Mouse (Mus musculus) embryonic facial prominence, embryonic 15.5 days (tissue): Measurements from ENCODE around the gene Cct6b. TPM values are rescaled to one million over a fixed set of nuclear protein-coding genes. Genes with fewer than 3 reads are reported as not detected.
"Not testable (repeated sequence)": the region's sequence is repeated elsewhere in the genome, so short reads cannot be mapped to it uniquely, and the experiment has no call there.

Source experiments
- ATAC-seq: fragments of 200-750 bp; cut with Nextera tagmentation; 2 replicates; pipeline ENCODE4 v1.8.0; 2017; ENCODE audit warnings: low read depth, moderate TSS enrichment; ENCODE audit not compliant: insufficient number of reproducible peaks, low FRiP score, low TSS enrichment
- H3K27ac ChIP-seq: fragments of 300-500 bp; sonication (generic); replicated peaks from 2 replicates; pipeline ENCODE4 v1.5.1; 2015; ENCODE audit warnings: mild to moderate bottlenecking, inconsistent platforms
- H3K27me3 ChIP-seq: fragments of 300-500 bp; sonication (generic); 2 replicates; pipeline ENCODE4 v1.6.1; 2015; ENCODE audit warnings: inconsistent platforms
- H3K36me3 ChIP-seq: fragments of 300-500 bp; sonication (generic); 2 replicates; pipeline ENCODE4 v1.6.1; 2015; ENCODE audit warnings: mild to moderate bottlenecking, inconsistent platforms
- H3K4me1 ChIP-seq: fragments of 300-500 bp; sonication (generic); 2 replicates; pipeline ENCODE4 v1.6.1; 2015; ENCODE audit warnings: inconsistent platforms
- H3K4me2 ChIP-seq: fragments of 300-500 bp; sonication (generic); replicated peaks from 2 replicates; pipeline ENCODE4 v1.6.1; 2015; ENCODE audit warnings: mild to moderate bottlenecking, inconsistent platforms
- H3K4me3 ChIP-seq: fragments of 300-500 bp; sonication (generic); replicated peaks from 2 replicates; pipeline ENCODE4 v1.5.1; 2015; ENCODE audit warnings: mild to moderate bottlenecking, inconsistent platforms
- H3K9ac ChIP-seq: fragments of 300-500 bp; sonication (generic); 2 replicates; pipeline ENCODE4 v1.6.1; 2015; ENCODE audit warnings: inconsistent platforms
- H3K9me3 ChIP-seq: fragments of 300-500 bp; sonication (generic); replicated peaks from 2 replicates; pipeline ENCODE4 v1.6.1; 2016; ENCODE audit warnings: inconsistent platforms
- WGBS: fragments of 180-500 bp; shearing (Covaris S2); methylation state at CpG from one replicate; pipeline ENCODE4 v1.1.7; 2015; 5-methylcytosine and 5-hydroxymethylcytosine counted together
- polyA plus RNA-seq: library from polyadenylated mRNA; unstranded; fragments of >200 nt; fragmentation: Nextera tagmentation; extraction: Ambion mirVana; gene quantifications from 2 replicates; pipeline ENCODE4 v1.2.1, GENCODE M21; 2015

The Cct6b gene
- polyA plus RNA-seq, 1 experiment from 2014 or later = 0.27 TPM

GRCm38 (mm10) chr11:82695930-82696329 lies 68.2 kb downstream of the Cct6b start:
- H3K36me3 ChIP-seq = no peaks in the 10 kb centered on the region
- no peaks in the 10 kb centered on the region for H3K27me3 ChIP-seq
- no peak overlapping the region for H3K9ac ChIP-seq
- WGBS = 67% methylated on average over 7 of the region's 7 CpGs
- H3K4me1 ChIP-seq = peaks cover 7% of the 10 kb centered on the region
- ATAC-seq = no peak
- H3K27ac ChIP-seq = no peak overlapping the region
- H3K9me3 ChIP-seq = no peaks in the 10 kb centered on the region
- H3K4me2 ChIP-seq = no peak overlapping the region
- H3K4me3 ChIP-seq = no peak overlapping the region

DNA sequence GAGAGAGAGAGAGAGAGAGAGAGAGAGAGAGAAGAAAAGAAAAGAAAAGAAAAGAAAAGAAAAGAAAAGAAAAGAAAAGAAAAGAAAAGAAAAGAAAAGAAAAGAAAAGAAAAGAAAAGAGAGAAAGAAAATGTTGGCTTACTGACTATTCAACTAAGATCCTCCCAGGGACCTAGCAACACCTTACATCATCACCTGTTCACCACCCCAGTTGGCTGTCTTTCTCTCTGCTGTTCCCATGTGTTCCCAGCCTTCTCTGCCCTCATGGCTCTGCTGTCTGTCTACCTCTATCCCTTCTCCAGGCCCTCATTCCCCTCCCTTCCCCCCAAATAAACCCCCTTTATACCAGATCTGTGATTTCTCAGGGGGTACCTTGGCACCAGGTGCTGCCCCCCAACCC lies 69.2 kb downstream of the Cct6b start:
- not testable (repeated sequence) for ATAC-seq, H3K9me3 ChIP-seq, H3K36me3 ChIP-seq, H3K4me2 ChIP-seq, H3K9ac ChIP-seq, H3K4me3 ChIP-seq, H3K27ac ChIP-seq, H3K27me3 ChIP-seq
- peaks cover 13% of the 10 kb centered on the region for H3K4me1 ChIP-seq

DNA sequence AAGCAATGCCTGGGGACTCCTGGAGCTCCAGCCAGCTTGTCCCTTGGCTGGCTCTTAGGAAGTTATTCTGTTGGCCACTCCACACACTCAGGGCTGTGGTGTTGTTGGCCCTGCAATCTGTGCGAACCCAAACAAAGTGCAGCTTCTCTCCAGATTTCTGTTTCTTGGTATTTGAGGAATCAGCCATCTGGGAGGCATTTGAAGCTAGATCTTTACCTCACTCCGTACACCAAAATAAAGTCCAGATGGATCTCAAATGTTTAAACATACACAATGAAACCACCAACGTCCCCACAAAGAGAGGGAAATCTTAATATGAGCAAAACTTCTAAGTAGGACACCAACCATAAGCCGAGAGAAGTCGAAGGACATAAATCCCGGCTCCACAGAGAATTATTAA lies 71.5 kb downstream of the Cct6b start:
- H3K4me3 ChIP-seq = no peak overlapping the region
- H3K9ac ChIP-seq = no peak overlapping the region
- no peak overlapping the region for H3K4me2 ChIP-seq
- H3K27me3 ChIP-seq = no peaks in the 10 kb centered on the region
- H3K9me3 ChIP-seq = no peaks in the 10 kb centered on the region
- H3K36me3 ChIP-seq = no peaks in the 10 kb centered on the region
- ATAC-seq = 0 out of 2 replicates have a peak, but pooled peaks have one; percentile 24
- peak overlapping the region; percentile 79 for H3K27ac ChIP-seq
- WGBS = 38% methylated on average over 6 of the region's 6 CpGs
- H3K4me1 ChIP-seq = peaks cover 13% of the 10 kb centered on the region

GRCm38 (mm10) chr11:82690476-82690875 lies 73.6 kb downstream of the Cct6b start:
- Histone ChIP-seq H3K9me3 (no peaks in the 10 kb centered on the region), H3K9ac (no peak overlapping the region), H3K36me3 (no peaks in the 10 kb centered on the region), H3K27me3 (no peaks in the 10 kb centered on the region), H3K4me1 (peaks cover 13% of the 10 kb centered on the region), H3K4me3 (no peak overlapping the region), H3K4me2 (no peak overlapping the region), H3K27ac (no peak overlapping the region)
- ATAC-seq = no peak
- WGBS = 63% methylated on average over 5 of the region's 5 CpGs

GRCm38 (mm10) chr11:82687668-82688067 lies 76.5 kb downstream of the Cct6b start:
- H3K27ac ChIP-seq = no peak overlapping the region
- peaks cover under 1% of the 10 kb centered on the region; the same call in 1 of the 2 replicates for H3K27me3 ChIP-seq
- H3K36me3 ChIP-seq = no peaks in the 10 kb centered on the region
- H3K4me2 ChIP-seq = no peak overlapping the region
- H3K4me3 ChIP-seq = no peak overlapping the region
- H3K4me1 ChIP-seq = peaks cover 29% of the 10 kb centered on the region
- ATAC-seq = no peak
- no peaks in the 10 kb centered on the region for H3K9me3 ChIP-seq
- H3K9ac ChIP-seq = no peak overlapping the region

GRCm38 (mm10) chr11:82684676-82685075 lies 79.4 kb downstream of the Cct6b start:
- no peak overlapping the region for H3K9ac ChIP-seq
- H3K27me3 ChIP-seq = peaks cover 8% of the 10 kb centered on the region; the same call in 1 of the 2 replicates
- H3K4me3 ChIP-seq = no peak overlapping the region
- ATAC-seq = peak; percentile 74
- H3K9me3 ChIP-seq = no peaks in the 10 kb centered on the region
- peaks cover 16% of the 10 kb centered on the region for H3K4me1 ChIP-seq
- 33% methylated on average over 6 of the region's 6 CpGs for WGBS
- no peaks in the 10 kb centered on the region for H3K36me3 ChIP-seq
- peak overlapping the region; percentile 71 for H3K27ac ChIP-seq
- 0 out of 2 replicates have a peak overlapping the region, but pooled peaks have one; percentile 3 for H3K4me2 ChIP-seq

DNA sequence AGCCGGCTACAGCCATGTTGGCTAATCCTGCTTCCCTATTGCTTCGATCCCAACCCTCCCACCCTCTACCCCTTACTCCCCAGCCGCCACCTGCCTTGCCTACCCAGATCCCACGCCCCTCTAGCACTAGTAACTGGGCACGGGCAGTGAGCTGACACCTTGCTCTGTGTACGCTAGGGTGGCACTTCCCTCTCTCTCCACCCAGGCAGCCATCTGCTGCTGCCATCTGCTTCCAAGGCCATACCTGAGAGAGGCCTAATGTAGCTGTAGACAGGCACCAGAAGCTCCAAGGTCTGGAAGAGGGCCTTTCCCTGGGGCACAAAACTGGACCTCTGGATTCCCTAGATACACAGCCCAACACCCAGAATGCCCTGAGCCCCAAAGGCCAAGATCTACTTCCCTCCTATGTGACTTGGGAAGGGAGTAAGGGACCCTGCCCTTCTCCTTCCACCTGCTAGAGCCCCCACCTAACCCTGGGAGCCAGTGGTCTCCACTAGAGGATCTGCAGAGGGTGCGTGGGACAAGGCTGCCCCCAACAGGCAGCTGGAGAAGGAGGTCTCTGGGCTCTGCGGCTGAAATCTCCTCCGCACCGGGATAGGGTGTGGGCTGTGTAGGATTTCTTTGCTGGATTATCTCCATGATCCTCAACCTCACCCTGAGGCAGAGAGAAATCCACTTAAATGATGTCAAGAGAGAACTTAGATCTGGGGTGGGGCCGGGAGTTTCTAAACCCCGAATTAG lies 80.2 kb downstream of the Cct6b start:
- WGBS = 47% methylated on average over 12 of the region's 12 CpGs
- peak; percentile 64; the same call in 1 of the 2 replicates for ATAC-seq
- no peaks in the 10 kb centered on the region for H3K9me3 ChIP-seq
- H3K36me3 ChIP-seq = no peaks in the 10 kb centered on the region
- H3K9ac ChIP-seq = no peak overlapping the region
- H3K27ac ChIP-seq = peak overlapping the region; percentile 71; the same call in 1 of the 2 replicates
- peaks cover 16% of the 10 kb centered on the region for H3K4me1 ChIP-seq
- H3K4me2 ChIP-seq = 0 out of 2 replicates have a peak overlapping the region, but pooled peaks have one; percentile 3
- peaks cover 8% of the 10 kb centered on the region; the same call in 1 of the 2 replicates for H3K27me3 ChIP-seq
- H3K4me3 ChIP-seq = no peak overlapping the region

DNA sequence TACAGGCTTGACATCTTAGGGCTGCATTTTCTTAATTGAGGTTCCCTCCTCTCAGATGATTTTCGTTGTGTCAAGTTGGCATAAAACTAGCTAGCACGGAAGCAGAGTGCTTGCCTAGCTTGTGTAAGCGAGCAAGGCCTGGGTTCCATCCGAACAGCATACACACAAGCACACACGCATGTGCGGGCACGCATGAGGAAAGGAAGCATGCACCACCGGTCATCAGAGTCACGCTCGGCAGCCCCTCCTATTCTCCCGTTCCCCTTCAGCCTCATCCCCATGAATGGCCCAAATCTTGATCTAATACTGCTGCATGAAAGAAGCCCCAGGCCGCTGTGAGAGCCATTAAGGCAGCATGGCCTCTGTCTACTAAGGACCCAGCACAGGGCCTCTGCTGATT lies 85.6 kb downstream of the Cct6b start:
- Histone ChIP-seq H3K9ac (no peak overlapping the region), H3K36me3 (no peaks in the 10 kb centered on the region), H3K27me3 (peaks cover 8% of the 10 kb centered on the region; the same call in 1 of the 2 replicates), H3K4me1 (no peaks in the 10 kb centered on the region), H3K4me3 (no peak overlapping the region), H3K27ac (no peak overlapping the region), H3K4me2 (no peak overlapping the region), H3K9me3 (no peaks in the 10 kb centered on the region)
- 65% methylated on average over 12 of the region's 12 CpGs for WGBS
- ATAC-seq = no peak

Other genes starting within 250 kb of the Cct6b start
- gene Zfp830, start within 50 bp of the Cct6b start, polyA plus RNA-seq = 37.7 and 42.3 TPM in 2 replicates
- 25.1 and 26.5 TPM in 2 replicates for gene Lig3, start 16.8 kb upstream of the Cct6b start, polyA plus RNA-seq
- 12.5 and 15.3 TPM in 2 replicates for gene Rffl, start 106.9 kb upstream of the Cct6b start, polyA plus RNA-seq
- gene Rad51d, start 126.3 kb upstream of the Cct6b start, polyA plus RNA-seq = 14.3 and 14.9 TPM in 2 replicates
- gene Fndc8, start 127.8 kb upstream of the Cct6b start, polyA plus RNA-seq = 0.39 and 0.51 TPM in 2 replicates
- gene Nle1, start 144.1 kb upstream of the Cct6b start, polyA plus RNA-seq = 35.2 and 38.4 TPM in 2 replicates
- 18.9 and 28.4 TPM in 2 replicates for gene Unc45b, start 146.2 kb upstream of the Cct6b start, polyA plus RNA-seq
- gene Slfn5, start 187.0 kb upstream of the Cct6b start, polyA plus RNA-seq = 2.6 and 2.7 TPM in 2 replicates
- gene Slfn9, start 227.5 kb upstream of the Cct6b start, polyA plus RNA-seq = 14.9 and 15.0 TPM in 2 replicates